Mouse (Mus musculus): ENCODE data around the gene Ggps1. TPM values are rescaled to one million over a fixed set of nuclear protein-coding genes. Genes with fewer than 3 reads are reported as not detected.

The Ggps1 gene
- total RNA-seq (2017) = 16.9 and 25.4 TPM in 2 replicates

- peak; percentile 88 for ATAC-seq (replicated peaks; ENCODE audit: low read depth, poor library complexity, severe bottlenecking)
Measured at GRCm38 (mm10) chr13:14063013-14063941, at the start of gene Ggps1, which contains the start of gene Arid4b. Gene Ggps1 (minus strand): TSS chr13:14063488. Gene Arid4b (plus strand): TSS chr13:14063232.

GRCm38 (mm10) chr13:14111146-14111545 is 47.9 kb upstream of the Ggps1 start:
- ATAC-seq (replicated peaks; ENCODE audit: low read depth, poor library complexity, severe bottlenecking) = no peak

GRCm38 (mm10) chr13:14110154-14110873 is 47.0 kb upstream of the Ggps1 start:
- no peak for ATAC-seq (replicated peaks; ENCODE audit: low read depth, poor library complexity, severe bottlenecking)

GRCm38 (mm10) chr13:14103026-14103425 is 39.7 kb upstream of the Ggps1 start:
- ATAC-seq (replicated peaks; ENCODE audit: low read depth, poor library complexity, severe bottlenecking) = no peak

GRCm38 (mm10) chr13:14088669-14089068 is 25.4 kb upstream of the Ggps1 start:
- no peak for ATAC-seq (replicated peaks; ENCODE audit: low read depth, poor library complexity, severe bottlenecking)

- ATAC-seq (replicated peaks; ENCODE audit: low read depth, poor library complexity, severe bottlenecking) = no peak
Measured at GRCm38 (mm10) chr13:14075326-14075725, 12.0 kb upstream of the Ggps1 start.

- no peak for ATAC-seq (replicated peaks; ENCODE audit: low read depth, poor library complexity, severe bottlenecking)
Measured at GRCm38 (mm10) chr13:14074371-14074770, 11.1 kb upstream of the Ggps1 start.

- no peak for ATAC-seq (replicated peaks; ENCODE audit: low read depth, poor library complexity, severe bottlenecking)
Measured at GRCm38 (mm10) chr13:14069291-14069690, 6.0 kb upstream of the Ggps1 start.

GRCm38 (mm10) chr13:14068035-14068434 is 4.7 kb upstream of the Ggps1 start:
- ATAC-seq (replicated peaks; ENCODE audit: low read depth, poor library complexity, severe bottlenecking) = no peak

GRCm38 (mm10) chr13:14065701-14066100 is 2.4 kb upstream of the Ggps1 start:
- no peak for ATAC-seq (replicated peaks; ENCODE audit: low read depth, poor library complexity, severe bottlenecking)

GRCm38 (mm10) chr13:14065028-14065380 is 1.7 kb upstream of the Ggps1 start:
- ATAC-seq (replicated peaks; ENCODE audit: low read depth, poor library complexity, severe bottlenecking) = no peak

- 0 out of 2 replicates have a peak, but pooled peaks have one; percentile 4 for ATAC-seq (replicated peaks; ENCODE audit: low read depth, poor library complexity, severe bottlenecking)
Measured at GRCm38 (mm10) chr13:14064341-14065027, 1.2 kb upstream of the Ggps1 start.

GRCm38 (mm10) chr13:14063942-14064271 is 619 bp upstream of the Ggps1 start:
- no peak; the same call in 1 of the 2 replicates for ATAC-seq (replicated peaks; ENCODE audit: low read depth, poor library complexity, severe bottlenecking)

GRCm38 (mm10) chr13:14062209-14063012 is 877 bp downstream of the Ggps1 start:
- 0 out of 2 replicates have a peak, but pooled peaks have one; percentile 6 for ATAC-seq (replicated peaks; ENCODE audit: low read depth, poor library complexity, severe bottlenecking)

GRCm38 (mm10) chr13:14059582-14059981 is 3.7 kb downstream of the Ggps1 start:
- no peak for ATAC-seq (replicated peaks; ENCODE audit: low read depth, poor library complexity, severe bottlenecking)

- no peak for ATAC-seq (replicated peaks; ENCODE audit: low read depth, poor library complexity, severe bottlenecking)
Measured at GRCm38 (mm10) chr13:14056801-14057200, 6.5 kb downstream of the Ggps1 start.

GRCm38 (mm10) chr13:14049878-14050277 is 13.4 kb downstream of the Ggps1 start:
- no peak for ATAC-seq (replicated peaks; ENCODE audit: low read depth, poor library complexity, severe bottlenecking)

GRCm38 (mm10) chr13:14044521-14044920 is 18.8 kb downstream of the Ggps1 start:
- ATAC-seq (replicated peaks; ENCODE audit: low read depth, poor library complexity, severe bottlenecking) = peak; percentile 36; the same call in 1 of the 2 replicates

GRCm38 (mm10) chr13:14043851-14044250 is 19.4 kb downstream of the Ggps1 start:
- ATAC-seq (replicated peaks; ENCODE audit: low read depth, poor library complexity, severe bottlenecking) = no peak

GRCm38 (mm10) chr13:14040186-14040585 is 23.1 kb downstream of the Ggps1 start:
- ATAC-seq (replicated peaks; ENCODE audit: low read depth, poor library complexity, severe bottlenecking) = peak; percentile 36
